Mouse (Mus musculus) kidney, adult 8-10 months (tissue): ENCODE data around the gene Ptprm.

ENCODE experiments used
- DNase-seq, 2 experiments: peaks; one replicate each; pipeline ENCODE4 v3.0.0; 2022

Gene Ptprm

DNA sequence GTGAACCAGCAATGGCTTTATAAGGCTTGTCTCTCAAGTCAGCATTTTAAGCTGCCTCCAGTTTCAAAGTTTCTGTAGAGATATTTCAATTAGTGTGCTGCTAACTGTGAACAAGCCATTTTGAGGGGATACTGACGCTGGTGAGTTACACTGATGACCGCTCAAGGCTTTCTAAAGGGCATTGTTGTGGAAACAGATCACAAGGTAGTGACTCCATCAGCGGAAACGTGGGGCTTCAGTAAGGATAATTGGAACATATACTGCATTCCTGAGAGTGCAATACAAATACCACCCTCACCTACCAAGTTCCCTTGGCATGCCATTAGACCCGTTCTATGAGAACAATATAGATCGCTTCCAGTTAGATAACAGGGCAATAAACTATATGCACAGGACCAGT lies 393.7 kb downstream of the Ptprm start:
- DNase-seq = no peak

DNA sequence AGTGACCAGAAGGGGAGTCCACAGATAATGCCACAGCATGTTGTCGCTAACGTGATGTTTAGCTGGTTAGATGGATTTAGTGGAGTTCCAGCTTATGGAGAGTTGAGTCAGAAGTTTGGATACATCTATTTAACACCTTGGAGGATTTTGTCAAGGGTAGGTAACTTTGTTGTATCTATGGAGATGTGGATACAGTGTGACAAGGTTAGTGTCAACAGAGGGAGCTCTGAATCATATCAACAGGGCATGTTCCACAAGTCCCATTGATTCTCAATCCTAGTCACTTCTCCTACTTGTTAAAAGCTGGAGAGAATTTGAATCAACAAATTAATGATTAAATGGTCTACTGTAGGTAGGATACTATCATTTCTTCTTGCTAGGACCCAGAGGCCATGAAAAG lies 394.4 kb downstream of the Ptprm start:
- no peak for DNase-seq

DNA sequence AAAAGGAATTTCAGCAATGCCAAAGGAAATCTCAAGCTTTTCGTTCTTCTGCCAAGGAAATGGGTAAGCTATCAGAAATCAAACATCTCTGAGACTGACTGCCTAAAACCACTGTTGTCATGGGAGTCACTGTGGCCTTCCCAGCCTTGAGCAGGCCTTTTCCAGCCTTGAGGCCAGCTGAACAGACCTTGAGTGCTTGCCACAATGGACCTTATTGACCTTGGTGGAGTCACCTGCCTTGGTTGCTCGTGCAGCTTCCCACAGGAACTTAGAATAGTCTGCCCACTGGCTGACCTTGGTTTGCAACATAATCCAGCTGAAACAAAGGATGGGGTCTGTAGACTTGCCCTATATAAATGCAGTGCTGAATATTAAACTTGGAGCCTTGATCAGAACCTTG lies 395.5 kb downstream of the Ptprm start:
- DNase-seq = no peak

DNA sequence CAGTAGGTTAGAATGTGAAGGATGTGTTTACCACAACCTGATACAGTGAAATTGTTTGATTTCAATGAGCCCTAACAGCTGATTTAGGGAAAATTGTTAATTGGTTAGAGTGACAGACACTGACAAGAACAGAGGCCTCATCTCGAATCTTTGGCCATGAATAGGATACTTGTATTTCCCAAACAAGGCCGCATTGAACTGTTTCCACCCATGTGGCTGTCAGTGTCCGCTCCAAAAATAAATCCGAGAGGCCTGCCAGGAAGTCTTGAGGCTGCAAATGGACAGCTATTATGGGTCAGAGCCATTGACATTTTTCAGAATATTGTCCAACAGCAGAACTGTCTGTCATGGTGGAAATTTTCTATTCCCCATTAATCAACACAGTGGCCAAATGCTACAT lies 409.8 kb downstream of the Ptprm start:
- DNase-seq = no peak

DNA sequence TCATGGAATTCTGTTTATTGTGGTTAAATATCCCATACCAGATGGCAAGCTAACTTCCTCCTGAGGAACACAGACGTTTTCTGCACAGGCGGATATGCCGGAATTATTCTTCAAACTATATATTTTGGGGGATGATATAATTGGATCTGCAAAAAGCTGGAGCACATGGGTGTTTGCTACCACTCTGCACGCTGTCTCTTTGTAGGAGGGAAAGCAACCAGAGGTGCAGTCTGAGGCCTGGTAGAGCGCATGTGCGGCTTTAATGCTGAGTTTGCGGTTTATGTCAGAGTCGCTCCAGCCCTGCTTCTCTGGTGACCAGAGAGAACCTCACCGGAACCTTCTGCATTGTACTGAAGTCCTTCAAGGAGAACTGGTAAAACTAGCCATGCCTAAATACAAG lies 410.7 kb downstream of the Ptprm start:
- DNase-seq = no peak

DNA sequence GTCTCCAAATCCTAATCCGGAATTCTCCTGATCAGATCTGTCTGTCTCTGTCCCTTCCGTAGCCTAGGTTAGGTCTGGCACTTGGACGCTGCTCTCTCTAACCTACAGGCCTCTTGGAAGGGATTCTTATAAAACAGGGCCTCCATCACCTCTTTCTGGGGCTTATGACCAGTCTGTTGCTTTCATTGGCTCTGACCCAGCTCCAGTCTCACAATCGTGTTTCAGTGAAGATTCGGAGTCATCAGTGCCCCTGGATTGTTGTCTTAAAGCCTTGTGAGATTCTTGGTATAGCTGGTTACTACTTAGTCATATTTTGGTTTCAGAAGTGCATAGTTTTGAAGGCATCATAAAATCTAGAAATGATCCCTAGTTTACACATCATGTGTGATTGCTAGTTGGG lies 428.6 kb downstream of the Ptprm start:
- DNase-seq = no peak

DNA sequence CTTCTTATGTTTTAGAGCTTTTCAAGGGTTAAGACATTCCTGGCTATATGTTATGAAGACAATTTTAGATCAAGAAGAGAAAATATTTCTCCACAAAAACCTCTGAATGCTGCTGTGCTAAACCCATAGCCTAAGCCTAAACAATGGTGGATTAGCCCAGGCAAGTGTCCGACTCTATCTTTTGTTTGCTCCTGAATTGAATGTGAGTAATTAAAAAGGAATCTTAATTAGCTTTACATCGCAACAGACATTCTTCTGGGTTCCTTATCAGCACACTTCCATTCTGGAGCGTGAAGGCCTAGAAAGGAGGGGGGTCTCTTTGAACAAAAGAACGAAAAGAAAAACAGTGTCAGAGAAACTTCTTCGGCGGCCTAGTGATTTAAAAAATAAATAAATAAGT lies 439.6 kb downstream of the Ptprm start:
- no peak for DNase-seq

DNA sequence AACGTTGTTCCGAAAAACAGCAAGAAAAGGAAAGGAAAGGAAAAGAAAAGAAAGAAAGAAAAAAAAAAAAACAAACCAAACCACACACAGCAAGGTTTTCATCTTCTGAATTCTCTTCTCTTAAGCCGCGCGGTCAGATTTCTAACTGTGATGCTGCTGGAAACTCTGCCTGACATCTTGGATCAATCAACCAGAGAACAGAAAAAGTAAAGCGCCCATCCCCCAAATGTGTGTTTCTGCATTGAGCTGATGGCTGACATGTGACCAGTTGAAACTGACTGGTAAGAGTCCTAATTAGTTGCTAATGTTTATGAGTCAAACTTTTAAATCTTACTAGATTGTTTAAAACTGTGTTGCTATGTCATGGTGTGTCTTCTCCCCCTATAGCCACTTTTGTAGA lies 441.7 kb downstream of the Ptprm start:
- no peak for DNase-seq

DNA sequence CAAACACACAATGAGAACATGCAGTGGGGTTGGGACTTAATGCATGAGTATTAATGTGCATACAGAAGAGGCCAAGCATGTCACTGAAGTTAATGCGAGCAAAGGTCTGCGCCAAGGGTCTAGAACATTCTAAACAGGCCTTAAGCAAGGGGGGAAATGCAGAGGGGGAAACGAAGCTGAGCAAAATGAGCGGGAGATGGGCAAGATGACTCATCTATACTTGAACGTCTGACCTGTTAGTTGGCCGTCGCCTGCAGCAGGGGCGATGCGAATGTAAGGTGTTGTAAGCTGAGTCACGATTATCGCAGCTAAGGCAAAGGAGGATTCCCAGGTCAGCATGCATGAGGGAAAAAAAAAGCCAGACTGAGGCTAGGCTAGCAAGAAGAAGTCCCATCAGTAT lies 442.1 kb downstream of the Ptprm start:
- DNase-seq = no peak

DNA sequence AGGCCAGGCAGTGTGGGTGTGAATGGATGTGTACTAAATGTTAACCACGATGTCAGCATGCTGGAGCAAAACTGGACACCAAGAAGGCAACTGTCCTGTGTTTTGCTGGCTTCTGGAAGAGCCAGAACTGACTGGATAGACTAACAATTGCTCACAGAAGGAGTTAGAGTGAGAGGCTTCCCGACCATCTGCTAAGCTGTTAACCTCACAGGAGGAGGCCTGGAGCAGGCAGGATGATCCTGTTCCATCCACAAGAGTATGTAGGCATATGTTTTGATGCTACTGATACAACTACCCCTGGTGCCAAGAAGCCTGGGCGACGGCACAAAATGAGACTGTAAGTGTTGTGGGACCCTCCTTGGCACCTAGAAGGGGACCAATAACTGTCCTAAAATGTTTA lies 444.4 kb downstream of the Ptprm start:
- DNase-seq = no peak

DNA sequence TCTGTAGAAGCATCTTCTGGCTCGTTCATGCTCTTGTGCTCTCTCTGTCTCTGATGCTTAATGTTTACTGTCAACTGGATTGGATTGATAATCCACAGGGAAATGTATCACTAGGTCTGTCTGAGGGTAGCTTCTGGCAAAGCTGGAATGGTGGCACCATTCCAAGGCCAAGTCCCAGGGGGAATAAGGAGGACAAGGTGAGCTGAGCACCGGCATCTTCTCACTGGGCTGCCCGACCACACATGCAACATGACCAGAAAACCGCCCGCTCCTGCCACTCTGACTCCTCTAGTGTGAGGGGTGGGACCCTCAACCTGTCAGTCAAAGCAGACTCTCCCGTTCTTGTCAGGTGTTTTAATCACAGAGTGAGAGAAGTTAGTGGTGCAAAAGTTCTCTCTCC lies 445.3 kb downstream of the Ptprm start:
- DNase-seq = peak in 1 of 2 experiments; percentile 3

DNA sequence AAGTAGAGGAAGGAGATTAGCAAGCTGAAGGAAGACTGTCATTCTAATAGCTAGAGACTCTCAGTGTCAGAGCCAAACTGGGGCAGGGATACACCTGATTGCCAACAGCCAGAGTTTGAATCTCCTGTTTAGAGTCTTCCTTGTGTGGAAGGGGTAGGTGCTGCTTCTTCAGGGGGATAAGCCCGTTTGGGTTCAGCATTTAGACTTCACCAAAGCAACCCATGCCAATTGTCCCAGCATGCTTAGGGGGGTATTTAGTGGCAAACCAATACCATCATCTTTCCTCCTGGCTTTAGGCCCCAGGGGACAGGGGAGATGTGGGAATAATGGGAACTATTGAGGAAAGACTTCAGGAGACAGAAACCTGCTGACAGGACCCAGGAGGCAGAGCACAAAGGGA lies 460.1 kb downstream of the Ptprm start:
- DNase-seq = no peak

DNA sequence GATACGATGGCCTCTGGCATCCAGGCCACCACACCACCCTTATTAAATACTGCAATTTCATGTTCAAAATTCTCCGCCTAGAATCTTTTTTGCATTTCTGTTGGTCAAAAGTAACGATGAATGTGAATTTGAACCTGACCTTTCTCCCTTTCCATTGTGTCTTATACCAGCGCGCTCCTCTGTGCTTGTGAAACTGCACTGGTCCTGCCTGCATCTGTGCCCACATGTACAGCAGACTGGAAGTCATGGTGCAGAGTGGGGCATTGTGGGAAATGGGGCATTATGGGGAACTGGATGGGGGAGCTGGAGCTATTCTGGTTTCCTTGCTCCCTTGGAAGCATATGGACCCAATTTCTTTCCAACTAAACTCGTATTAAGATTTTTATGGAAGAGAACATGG lies 462.3 kb downstream of the Ptprm start:
- DNase-seq = no peak

DNA sequence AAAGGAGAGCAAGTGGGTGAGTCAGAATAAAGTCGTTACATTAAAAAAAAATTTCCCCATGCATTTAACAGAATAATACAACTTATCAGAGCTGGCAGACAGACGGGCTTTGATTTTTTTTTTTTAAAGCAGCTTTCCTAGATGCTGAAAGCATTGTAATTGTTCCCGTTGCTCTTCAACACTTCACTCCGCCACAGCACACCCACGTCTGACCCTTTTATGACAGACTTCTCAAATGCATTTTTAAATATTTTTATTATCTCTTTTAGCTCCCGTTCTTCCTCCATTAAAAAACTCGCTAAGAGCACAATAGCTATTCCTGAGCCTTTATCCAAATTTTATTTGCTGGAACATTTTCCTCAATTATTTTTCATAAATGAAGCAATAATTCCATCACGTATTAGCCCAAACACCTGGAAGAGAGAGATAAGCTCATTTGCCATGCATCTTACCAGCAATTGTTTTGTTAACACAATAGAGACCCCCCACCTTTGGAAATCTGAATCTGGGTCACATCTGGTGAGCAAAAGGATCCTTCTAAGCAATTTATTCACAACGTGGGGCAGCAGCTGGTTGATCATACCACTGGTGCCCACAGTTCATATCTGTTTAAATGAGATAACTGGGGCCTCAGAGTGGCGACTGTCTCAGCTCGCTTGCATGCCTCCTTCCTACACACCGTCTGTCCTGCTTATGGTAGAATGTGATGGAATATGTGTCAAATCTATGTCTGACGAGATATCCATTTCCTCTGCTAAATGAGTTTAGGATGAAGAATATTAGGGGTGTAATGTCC lies 463.0 kb downstream of the Ptprm start:
- no peak for DNase-seq

DNA sequence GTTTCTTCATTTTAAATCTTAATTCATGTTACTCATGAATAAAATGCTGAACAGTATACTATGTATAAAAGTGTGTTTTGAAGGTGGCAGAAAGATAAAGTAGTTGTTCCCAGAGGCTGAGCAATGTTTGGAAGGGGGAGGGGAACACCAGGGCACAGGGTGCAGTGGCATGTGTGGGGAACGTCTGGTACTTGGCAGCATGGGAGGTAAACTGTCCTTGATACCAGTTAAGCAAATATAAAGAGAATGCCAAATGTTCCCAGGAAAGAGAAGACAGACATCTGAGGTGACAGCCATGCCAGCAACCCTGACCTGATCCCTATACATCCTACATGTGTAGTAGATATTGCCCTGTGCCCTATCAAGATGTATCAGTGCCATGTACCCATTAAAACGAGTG lies 472.0 kb downstream of the Ptprm start:
- DNase-seq = no peak

DNA sequence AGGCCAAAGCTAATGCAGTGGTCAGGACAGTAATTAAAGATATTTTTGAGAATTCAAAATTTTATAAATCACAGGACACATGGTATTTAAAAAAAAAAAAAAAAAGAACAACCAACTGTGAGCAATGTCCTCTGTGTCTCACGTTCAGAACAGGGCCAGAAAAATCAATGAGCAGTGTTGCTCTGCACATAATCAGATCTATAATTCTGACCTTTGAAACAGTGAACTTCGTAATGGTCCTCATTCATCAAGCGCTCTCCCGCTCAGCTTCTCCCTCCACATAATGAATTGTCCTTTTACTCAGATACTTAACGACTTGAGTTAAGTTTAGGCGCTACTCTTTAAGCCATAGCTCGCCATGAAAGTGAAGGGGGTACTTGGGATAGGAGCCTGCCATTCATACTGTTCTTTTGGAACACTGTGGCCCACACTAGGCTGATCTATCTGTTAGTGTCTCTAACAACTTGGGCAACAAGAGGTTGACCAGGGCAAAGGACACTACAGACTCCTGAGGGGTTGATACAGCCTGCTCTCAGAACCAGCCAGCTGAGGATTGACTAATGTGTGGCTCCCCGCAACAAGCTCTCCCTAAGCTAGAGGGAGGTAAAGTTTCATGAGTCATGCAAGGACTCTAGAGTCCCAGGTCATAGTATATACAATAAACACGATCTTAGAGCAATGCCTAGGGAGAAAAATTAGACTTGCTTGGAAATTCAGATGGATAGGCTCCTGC lies 473.1 kb downstream of the Ptprm start:
- no peak for DNase-seq

DNA sequence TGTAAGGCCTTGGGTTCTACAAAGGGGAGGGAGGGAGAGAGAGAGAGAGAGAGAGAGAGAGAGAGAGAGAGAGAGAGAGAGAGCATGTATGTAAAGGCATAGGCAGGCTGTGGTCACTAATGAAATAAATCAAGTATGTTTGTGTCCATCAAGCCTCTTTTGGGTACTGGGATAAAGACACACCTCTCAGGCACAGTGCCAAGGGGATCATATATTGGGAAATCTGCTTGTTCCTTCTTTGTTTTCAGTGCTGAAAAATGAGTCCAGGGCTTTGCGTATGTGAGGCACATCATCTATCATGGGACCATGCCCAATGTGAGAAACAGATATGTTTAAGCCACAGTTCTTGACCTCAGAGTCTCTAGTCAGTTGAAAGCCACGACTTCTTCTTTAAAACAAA lies 475.1 kb downstream of the Ptprm start:
- no peak for DNase-seq

DNA sequence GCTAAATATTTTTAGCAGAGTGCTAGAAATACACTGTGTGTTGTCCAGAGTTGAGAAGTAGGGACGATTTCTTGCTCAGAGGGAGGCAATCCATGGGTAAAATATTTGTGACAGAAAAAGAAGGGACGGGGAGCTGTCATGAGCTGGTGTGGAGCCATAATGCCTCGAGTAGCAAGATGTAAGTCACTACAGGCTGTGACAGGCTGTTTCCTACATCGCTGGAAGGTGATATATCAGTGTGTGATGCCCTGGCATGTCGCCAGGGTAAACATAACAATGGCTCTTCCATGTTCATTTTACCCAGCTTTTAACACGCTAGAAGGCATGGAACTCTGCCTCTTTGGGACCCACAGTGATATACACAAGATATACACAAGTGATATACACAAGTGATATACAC lies 476.7 kb downstream of the Ptprm start:
- peak; percentile 7 to 10 for DNase-seq

DNA sequence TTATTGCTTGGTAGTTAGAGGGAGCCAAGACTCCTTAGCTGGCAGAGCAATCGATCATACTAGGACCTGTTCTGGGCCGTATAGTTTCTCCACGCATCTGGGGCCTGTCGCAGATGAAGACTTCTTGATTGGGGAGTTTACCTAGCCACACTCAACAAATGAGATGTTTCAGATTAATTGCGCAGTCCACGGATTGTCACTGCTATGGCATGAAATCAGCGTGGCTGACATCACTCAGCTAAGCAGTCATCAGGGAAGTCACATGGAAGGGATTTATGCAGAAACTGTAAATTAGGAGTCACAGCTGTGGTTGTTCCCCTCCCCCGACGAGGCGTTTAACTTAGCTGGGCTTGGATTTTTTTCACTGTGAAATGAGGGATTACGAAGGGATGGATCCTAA lies 479.4 kb downstream of the Ptprm start:
- DNase-seq = no peak

DNA sequence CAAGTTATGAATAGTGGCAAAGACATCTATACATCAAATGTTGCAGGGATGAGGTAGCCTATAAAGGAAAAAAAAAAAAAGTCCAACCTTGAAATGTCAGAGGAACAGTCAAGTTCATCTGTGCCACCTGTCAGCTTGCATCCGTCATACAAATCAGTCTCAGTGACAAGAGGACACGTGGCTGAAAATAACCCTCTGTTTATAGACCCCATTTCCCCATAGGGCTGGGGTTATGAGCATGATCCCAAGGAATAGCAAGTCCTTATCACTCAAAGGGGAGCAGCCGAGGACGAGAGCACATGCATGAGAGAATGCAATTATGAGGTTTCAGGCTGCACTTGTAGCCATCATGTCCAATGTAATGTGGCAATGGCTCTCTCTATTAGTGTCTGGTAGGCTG lies 482.9 kb downstream of the Ptprm start:
- DNase-seq = no peak

DNA sequence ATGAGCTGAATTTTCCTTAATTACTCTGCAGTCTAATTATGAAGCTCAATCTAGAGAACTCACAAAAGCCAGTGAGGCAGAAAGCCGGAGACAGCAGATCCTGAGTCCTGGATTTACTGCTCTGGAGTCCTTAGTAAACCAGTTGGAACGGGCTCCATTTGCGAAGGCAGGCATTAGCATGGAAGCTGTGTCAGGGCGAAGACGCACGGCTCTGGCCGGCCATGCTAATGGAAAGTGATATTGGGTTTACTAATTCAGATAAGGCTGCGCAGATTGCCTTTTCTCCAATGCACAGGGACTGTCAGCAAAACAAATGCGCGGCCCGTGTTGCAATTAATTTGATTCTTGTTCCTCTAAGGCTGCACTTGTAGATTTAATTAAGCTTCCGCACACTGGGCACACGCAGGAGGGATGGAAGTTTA lies 484.7 kb downstream of the Ptprm start:
- no peak for DNase-seq

DNA sequence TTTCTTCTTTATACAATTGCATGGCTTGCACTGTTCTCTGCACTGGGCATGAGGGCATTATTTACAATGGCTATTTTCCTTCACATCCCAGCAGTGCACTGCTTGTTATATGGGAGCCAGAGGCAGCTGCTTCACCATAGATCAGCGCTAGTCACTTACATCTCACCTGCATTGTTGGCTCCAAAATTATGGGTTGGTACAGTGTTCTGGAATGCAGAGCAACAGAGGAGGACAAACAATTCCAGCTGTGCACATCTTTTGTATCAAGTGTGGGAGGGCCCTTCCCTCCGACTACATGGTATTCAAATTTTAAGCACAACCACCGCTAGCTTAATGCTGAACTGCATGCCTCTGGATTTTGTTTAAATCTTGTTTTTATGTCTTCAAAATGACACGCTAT lies 489.8 kb downstream of the Ptprm start:
- no peak for DNase-seq

DNA sequence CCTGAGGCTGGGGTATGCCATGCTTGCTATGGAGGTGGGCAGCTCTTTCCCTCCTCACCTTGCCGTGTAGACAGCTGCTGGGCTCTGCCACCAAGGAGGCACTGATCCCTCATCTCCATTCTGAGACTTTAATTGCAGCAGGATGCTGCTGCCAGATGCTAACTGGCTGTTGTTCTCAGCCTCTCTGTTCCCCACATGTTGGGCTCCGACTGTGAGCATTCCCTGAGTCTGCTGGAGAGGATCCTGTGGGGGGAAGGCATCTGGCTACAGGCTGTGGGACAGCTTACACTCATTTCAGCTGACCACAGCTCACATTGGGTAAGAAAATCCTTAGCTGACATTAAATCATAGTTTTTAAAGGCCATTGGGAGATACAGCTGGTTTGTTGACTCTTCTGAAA lies 492.7 kb downstream of the Ptprm start:
- DNase-seq = no peak

DNA sequence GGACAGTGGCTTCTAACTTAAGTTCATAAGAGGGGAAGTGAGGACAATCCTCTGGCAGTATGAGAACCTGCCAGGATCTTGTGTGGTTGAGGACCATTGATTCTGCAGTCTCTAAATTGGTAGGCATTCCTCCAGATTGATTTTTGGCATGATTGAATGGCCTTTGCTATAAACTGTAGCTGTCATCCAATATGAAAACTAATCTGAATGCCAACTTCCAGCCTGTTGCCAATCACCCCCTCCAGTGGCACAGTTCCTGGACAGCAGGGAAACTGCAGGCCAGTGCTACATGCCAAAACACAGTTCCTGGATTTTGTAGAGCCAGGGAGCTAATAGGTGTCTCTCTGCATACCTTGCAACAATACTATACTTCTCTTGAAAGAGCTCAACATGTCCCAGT lies 495.5 kb downstream of the Ptprm start:
- no peak for DNase-seq

DNA sequence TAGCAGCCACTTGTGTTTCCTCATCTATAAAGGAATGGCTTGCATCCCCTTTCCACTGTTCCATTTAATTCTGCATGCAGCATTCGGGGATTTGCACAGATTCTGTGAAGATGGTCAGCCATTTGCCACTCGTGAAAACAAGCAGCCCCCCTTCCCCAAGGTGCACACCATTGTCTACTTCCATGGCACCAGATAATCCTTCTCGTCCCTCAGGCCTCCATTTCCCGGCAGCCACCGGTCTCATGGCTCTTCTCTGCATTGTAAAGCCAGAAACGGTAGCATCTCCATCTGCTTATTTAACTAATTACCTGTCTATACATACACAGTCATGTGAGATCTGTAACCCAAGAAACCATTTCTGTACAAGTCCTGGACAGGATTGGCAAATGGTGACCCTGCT lies 501.8 kb downstream of the Ptprm start:
- DNase-seq = no peak
